Mouse (Mus musculus) small intestine, adult 2 months (tissue): Measurements from ENCODE around the gene Sh2d1b1. TPM values are rescaled to one million over a fixed set of nuclear protein-coding genes. Genes with fewer than 3 reads are reported as not detected.
A peak's percentile ranks its signal among the peaks of the same experiment; 100 is the strongest.
"Not testable (repeated sequence)": the region's sequence is repeated elsewhere in the genome, so short reads cannot be mapped to it uniquely, and the experiment has no call there.

Experiments used
- H3K27ac ChIP-seq: fragments of 200-500 bp; 2 replicates; pipeline ENCODE4 v1.5.1; 2012; ENCODE audit warnings: low read depth, low read length, control low read depth, inconsistent platforms; ENCODE audit not compliant: insufficient read depth
- H3K27me3 ChIP-seq: fragments of 200-500 bp; 2 replicates; pipeline ENCODE4 v1.6.1; 2012; ENCODE audit warnings: mild to moderate bottlenecking, moderate library complexity, low read length, inconsistent platforms; ENCODE audit not compliant: control insufficient read depth, insufficient read depth
- H3K36me3 ChIP-seq: fragments of 200-500 bp; 2 replicates; pipeline ENCODE4 v1.6.1; 2012; ENCODE audit warnings: mild to moderate bottlenecking, low read length, control low read depth, inconsistent platforms; ENCODE audit not compliant: control insufficient read depth, insufficient read depth
- H3K4me1 ChIP-seq: fragments of 200-500 bp; 2 replicates; pipeline ENCODE4 v1.6.1; 2012; ENCODE audit warnings: low read length, inconsistent platforms, mixed read lengths; ENCODE audit not compliant: control insufficient read depth, insufficient read depth, insufficient read length
- H3K4me3 ChIP-seq: fragments of 200-500 bp; 2 replicates; pipeline ENCODE4 v1.5.1; 2012; ENCODE audit warnings: low read depth, mild to moderate bottlenecking, control low read depth, inconsistent platforms, low read length, moderate library complexity
- CTCF ChIP-seq: fragments of 200-500 bp; IDR thresholded peaks from 2 replicates; pipeline ENCODE4 v1.5.1; 2012; ENCODE audit warnings: low read depth, mild to moderate bottlenecking, control low read depth, inconsistent platforms, low read length, moderate library complexity, mixed read lengths; ENCODE audit not compliant: insufficient replicate concordance, insufficient read length; ENCODE audit errors: extremely low read depth
- POLR2A ChIP-seq: fragments of 200-500 bp; IDR thresholded peaks from 2 replicates; pipeline ENCODE4 v1.6.1; 2012; ENCODE audit warnings: low read depth, mild to moderate bottlenecking, control low read depth, inconsistent platforms, low read length, moderate library complexity
- WGBS: fragments of 180-500 bp; shearing (Covaris S2); methylation state at CpG from one replicate; pipeline ENCODE4 v1.1.7; 2018; 5-methylcytosine and 5-hydroxymethylcytosine counted together
- polyA plus RNA-seq: library from polyadenylated mRNA; depleted of rRNA; stranded (reverse); fragments of >200 nt; gene quantifications from 2 replicates; pipeline ENCODE4 v1.2.3, GENCODE M21; 2012; rRNA removed

Sh2d1b1 gene
- polyA plus RNA-seq, result 0.28 and 0.60 TPM in 2 replicates

- TF ChIP-seq POLR2A, result no peak
- no peak for TF ChIP-seq CTCF
- WGBS, result 60% methylated on average over 3 of the region's 3 CpGs
- Histone ChIP-seq H3K4me1 (no peaks in the 10 kb centered on the region), H3K27ac (no peak within 1 kb of the TSS), H3K4me3 (peak within 1 kb of the TSS; percentile 42), H3K27me3 (no peaks in the 10 kb centered on the region), H3K36me3 (no peaks in the 10 kb centered on the region)
Observed at GRCm38 (mm10) chr1:170277016-170277415, at the start of gene Sh2d1b1. Sh2d1b1 (plus strand) TSS chr1:170277320.

DNA sequence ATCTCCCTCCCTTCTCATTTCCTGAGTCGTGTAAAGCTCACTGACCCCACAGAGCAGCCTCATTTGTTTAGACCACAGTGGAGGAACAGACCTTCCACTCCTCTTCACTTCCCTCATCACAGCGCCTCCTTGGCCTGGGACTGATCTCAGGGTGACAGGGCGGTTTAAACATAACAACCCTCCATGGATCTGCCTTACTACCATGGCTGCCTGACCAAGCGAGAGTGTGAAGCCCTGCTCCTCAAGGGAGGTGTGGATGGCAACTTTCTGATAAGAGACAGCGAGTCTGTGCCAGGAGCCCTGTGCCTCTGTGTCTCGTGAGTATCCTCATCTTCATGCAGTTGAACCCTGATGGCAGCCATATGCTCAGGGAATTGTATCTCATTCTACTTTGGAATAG is 44.4 kb upstream of the Sh2d1b1 start, which contains the start of gene Sh2d1b2:
TSS of gene Sh2d1b2 (plus strand) at position 62 of the 400 bp plus-strand sequence.
- not testable (repeated sequence) for H3K27me3 ChIP-seq, H3K27ac ChIP-seq, H3K4me3 ChIP-seq, H3K36me3 ChIP-seq, H3K4me1 ChIP-seq
- 61% methylated on average over 6 of the region's 6 CpGs for WGBS

DNA sequence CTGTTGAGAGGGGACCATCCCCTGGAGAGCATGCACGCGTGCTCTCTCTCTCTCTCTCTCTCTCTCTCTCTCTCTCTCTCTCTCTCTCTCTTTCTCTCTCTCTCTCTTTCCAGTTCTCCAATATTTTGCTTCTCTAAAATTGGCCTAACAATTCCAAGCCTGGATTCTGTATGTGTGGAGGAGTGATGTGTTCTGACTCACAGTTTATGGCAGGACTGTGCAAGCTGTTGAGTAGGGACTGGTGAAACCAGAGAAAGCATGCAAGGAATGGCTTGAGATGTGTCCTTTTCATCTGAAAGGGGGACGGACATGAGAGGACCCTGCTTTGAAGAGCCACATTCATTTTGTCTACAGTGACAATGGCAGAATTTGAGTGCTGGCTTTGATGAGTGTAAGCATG is 32.1 kb upstream of the Sh2d1b1 start:
- 90% methylated on average over 3 of the region's 3 CpGs for WGBS
- Histone ChIP-seq H3K27ac (no peak overlapping the region), H3K36me3 (no peaks in the 10 kb centered on the region), H3K4me3 (no peak overlapping the region), H3K27me3 (no peaks in the 10 kb centered on the region), H3K4me1 (no peaks in the 10 kb centered on the region)
- TF ChIP-seq POLR2A (no peak), CTCF (no peak)

GRCm38 (mm10) chr1:170254893-170255559 is 22.1 kb upstream of the Sh2d1b1 start:
- WGBS, result 48% methylated on average over 30 of the region's 30 CpGs
- Histone ChIP-seq H3K27ac (no peak overlapping the region), H3K4me1 (no peaks in the 10 kb centered on the region), H3K36me3 (no peaks in the 10 kb centered on the region), H3K27me3 (no peaks in the 10 kb centered on the region), H3K4me3 (peak overlapping the region; percentile 91)
- TF ChIP-seq POLR2A, result no peak

- Histone ChIP-seq H3K36me3 (no peaks in the 10 kb centered on the region), H3K27me3 (no peaks in the 10 kb centered on the region), H3K27ac (no peak overlapping the region), H3K4me1 (no peaks in the 10 kb centered on the region), H3K4me3 (peak overlapping the region; percentile 91)
- WGBS, result 9% methylated on average over 32 of the region's 32 CpGs
- peak; percentile 35; the same call in 1 of the 2 replicates for TF ChIP-seq POLR2A
- no peak for TF ChIP-seq CTCF
Observed at GRCm38 (mm10) chr1:170255560-170255910, 21.6 kb upstream of the Sh2d1b1 start.

DNA sequence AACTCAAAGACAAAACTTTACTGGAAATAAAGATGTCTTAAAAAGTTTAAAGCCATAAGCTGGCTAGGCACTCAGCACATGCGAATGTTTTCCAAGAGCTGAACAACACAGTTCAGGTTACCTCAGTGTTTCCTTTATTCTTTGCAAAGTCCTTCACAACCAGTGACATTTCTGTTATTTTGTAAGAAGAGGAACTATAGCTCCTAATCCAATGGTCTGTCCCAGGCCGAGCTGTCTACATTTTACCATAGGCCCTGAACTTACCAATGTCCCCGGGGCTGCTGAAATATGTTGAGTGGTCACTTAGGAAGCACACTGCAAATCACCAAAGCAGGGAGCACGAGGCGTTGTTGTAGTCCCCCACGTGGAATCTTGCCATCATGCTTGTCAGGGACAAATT is 6.8 kb upstream of the Sh2d1b1 start:
- Histone ChIP-seq H3K27ac (no peak overlapping the region), H3K4me1 (no peaks in the 10 kb centered on the region), H3K27me3 (no peaks in the 10 kb centered on the region), H3K4me3 (no peak overlapping the region), H3K36me3 (no peaks in the 10 kb centered on the region)
- 78% methylated on average over 6 of the region's 6 CpGs for WGBS
- no peak for TF ChIP-seq POLR2A
- no peak for TF ChIP-seq CTCF

DNA sequence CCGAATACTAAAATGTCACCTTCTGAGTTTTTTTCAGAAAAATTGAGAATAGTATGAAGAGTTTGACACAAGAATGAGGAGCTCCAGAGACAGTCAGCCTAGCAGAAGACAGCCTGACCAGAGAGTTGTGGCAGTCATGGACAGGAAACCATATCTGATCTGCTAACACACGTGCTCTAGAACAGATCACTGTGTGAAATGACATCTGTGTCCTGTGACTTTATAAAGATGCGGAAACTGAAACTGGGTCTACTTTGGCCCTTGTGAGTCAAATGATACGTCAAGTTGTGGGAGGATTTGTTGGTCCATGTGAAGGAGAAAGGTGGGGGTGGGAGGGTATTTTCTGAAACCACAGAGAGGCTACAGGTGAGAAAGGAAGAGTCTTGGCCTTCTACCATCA is 6.4 kb upstream of the Sh2d1b1 start:
- H3K27me3 ChIP-seq, result no peaks in the 10 kb centered on the region
- no peak overlapping the region for H3K27ac ChIP-seq
- H3K36me3 ChIP-seq, result no peaks in the 10 kb centered on the region
- WGBS, result 74% methylated on average over 4 of the region's 4 CpGs
- H3K4me3 ChIP-seq, result no peak overlapping the region
- TF ChIP-seq CTCF, result no peak
- TF ChIP-seq POLR2A, result no peak
- H3K4me1 ChIP-seq, result no peaks in the 10 kb centered on the region

GRCm38 (mm10) chr1:170273252-170273651 is 3.9 kb upstream of the Sh2d1b1 start:
- no peaks in the 10 kb centered on the region for H3K27me3 ChIP-seq
- no peak overlapping the region for H3K27ac ChIP-seq
- TF ChIP-seq CTCF (no peak), POLR2A (no peak)
- H3K36me3 ChIP-seq, result no peaks in the 10 kb centered on the region
- no peaks in the 10 kb centered on the region for H3K4me1 ChIP-seq
- H3K4me3 ChIP-seq, result no peak overlapping the region
